Mouse (Mus musculus) limb, embryonic 14.5 days (tissue): ENCODE data around the gene Pdlim4. TPM values are rescaled to one million over a fixed set of nuclear protein-coding genes. Genes with fewer than 3 reads are reported as not detected.
A peak's percentile ranks its signal among the peaks of the same experiment; 100 is the strongest.

Experiments
- ATAC-seq: fragments of 200-750 bp; cut with Nextera tagmentation; 2 replicates; pipeline ENCODE4 v1.8.0; 2017; ENCODE audit warnings: low read depth, moderate number of reproducible peaks, moderate TSS enrichment; ENCODE audit not compliant: low FRiP score
- DNase-seq: peaks from one replicate; pipeline ENCODE4 v3.0.0-alpha.2; 2015; ENCODE audit warnings: low spot score
- H3K27ac ChIP-seq: fragments of 300-500 bp; sonication (generic); replicated peaks from 2 replicates; pipeline ENCODE4 v1.5.1; 2014; ENCODE audit warnings: low read depth, mild to moderate bottlenecking, low read length, moderate library complexity, mixed read lengths
- H3K27me3 ChIP-seq: fragments of 300-500 bp; sonication (generic); 2 replicates; pipeline ENCODE4 v1.6.1; 2014; ENCODE audit warnings: low read length, mixed read lengths; ENCODE audit not compliant: control insufficient read depth, insufficient read depth
- H3K36me3 ChIP-seq: fragments of 300-500 bp; sonication (generic); 2 replicates; pipeline ENCODE4 v1.6.1; 2014; ENCODE audit warnings: mild to moderate bottlenecking, low read length, moderate library complexity, mixed read lengths; ENCODE audit not compliant: control insufficient read depth, insufficient read depth
- H3K4me1 ChIP-seq: fragments of 300-500 bp; sonication (generic); 2 replicates; pipeline ENCODE4 v1.6.1; 2014; ENCODE audit warnings: antibody characterized with exemption, low read length, mixed read lengths; ENCODE audit not compliant: control insufficient read depth, insufficient read depth
- H3K4me2 ChIP-seq: fragments of 300-500 bp; sonication (generic); replicated peaks from 2 replicates; pipeline ENCODE4 v1.6.1; 2014; ENCODE audit warnings: low read depth, mild to moderate bottlenecking, low read length, moderate library complexity; ENCODE audit not compliant: severe bottlenecking
- H3K4me3 ChIP-seq: fragments of 300-500 bp; sonication (generic); replicated peaks from 2 replicates; pipeline ENCODE4 v1.5.1; 2014; ENCODE audit warnings: low read length
- H3K9ac ChIP-seq: fragments of 300-500 bp; sonication (generic); 2 replicates; pipeline ENCODE4 v1.6.1; 2014; ENCODE audit warnings: mild to moderate bottlenecking, low read depth, low read length, moderate library complexity; ENCODE audit not compliant: severe bottlenecking
- H3K9me3 ChIP-seq: fragments of 300-500 bp; sonication (generic); 2 replicates; pipeline ENCODE4 v1.6.1; 2016; ENCODE audit warnings: low read length; ENCODE audit not compliant: control insufficient read depth
- POLR2A ChIP-seq: fragments of 200-500 bp; IDR thresholded peaks from 2 replicates; pipeline ENCODE4 v1.8.0; 2012; ENCODE audit warnings: inconsistent platforms, mild to moderate bottlenecking, moderate library complexity, borderline replicate concordance; ENCODE audit not compliant: insufficient read depth, insufficient read length; ENCODE audit errors: extremely low read depth
- WGBS: fragments of 180-500 bp; shearing (Covaris S2); extraction: QIAGEN DNeasy Blood & Tissue Kit; methylation state at CpG from one replicate; pipeline ENCODE4 v1.1.7; 2014; 5-methylcytosine and 5-hydroxymethylcytosine counted together
- polyA plus RNA-seq, 2 experiments: library from polyadenylated mRNA; depleted of rRNA in 1 of 2; stranded (reverse) in 1 of 2; unstranded in 1 of 2; fragments of >200 nt; fragmentation: Nextera tagmentation in 1 of 2; extraction: Ambion mirVana in 1 of 2; gene quantifications; 2 replicates each; pipeline versions ENCODE4 v1.2.1 to v1.2.3; 2012 to 2014

The Pdlim4 gene
- polyA plus RNA-seq (2012; rRNA removed): 115 and 157 TPM in 2 replicates
- 129 and 141 TPM in 2 replicates for polyA plus RNA-seq (2014; fragmentation: Nextera tagmentation; extraction: Ambion mirVana)

GRCm38 (mm10) chr11:54068520-54069371 is at the start of gene Pdlim4:
Pdlim4 (minus strand) TSS chr11:54069014.
- under 1% methylated on average over 39 of the region's 61 CpGs for WGBS
- Histone ChIP-seq H3K4me1 (peaks cover 41% of the 10 kb centered on the region), H3K27ac (peak within 1 kb of the TSS; percentile 79), H3K4me2 (peak within 1 kb of the TSS; percentile 83), H3K4me3 (peak within 1 kb of the TSS; percentile 78), H3K9me3 (no peaks in the 10 kb centered on the region), H3K9ac (peak within 1 kb of the TSS; percentile 78), H3K27me3 (no peaks in the 10 kb centered on the region), H3K36me3 (peaks cover 13% of the 10 kb centered on the region; the same call in 1 of the 2 replicates)
- TF ChIP-seq POLR2A: no peak
- DNase-seq (peak; percentile 71), ATAC-seq (peak; percentile 81)

GRCm38 (mm10) chr11:54117096-54117495 is 48.3 kb upstream of the Pdlim4 start:
- Histone ChIP-seq H3K9me3 (no peaks in the 10 kb centered on the region), H3K36me3 (peaks cover 45% of the 10 kb centered on the region), H3K9ac (no peak overlapping the region), H3K4me3 (no peak overlapping the region), H3K27me3 (no peaks in the 10 kb centered on the region), H3K4me2 (no peak overlapping the region), H3K4me1 (peaks cover 26% of the 10 kb centered on the region), H3K27ac (no peak overlapping the region)
- WGBS: 86% methylated on average over 10 of the region's 10 CpGs
- no peak for DNase-seq
- no peak for ATAC-seq
- no peak for TF ChIP-seq POLR2A

GRCm38 (mm10) chr11:54116406-54116805 is 47.6 kb upstream of the Pdlim4 start:
- no peak overlapping the region for H3K27ac ChIP-seq
- H3K4me1 ChIP-seq: peaks cover 31% of the 10 kb centered on the region
- peak; percentile 49 for DNase-seq
- no peak overlapping the region for H3K9ac ChIP-seq
- TF ChIP-seq POLR2A: no peak
- H3K9me3 ChIP-seq: no peaks in the 10 kb centered on the region
- WGBS: 80% methylated on average over 4 of the region's 4 CpGs
- peaks cover 45% of the 10 kb centered on the region for H3K36me3 ChIP-seq
- H3K4me3 ChIP-seq: no peak overlapping the region
- no peaks in the 10 kb centered on the region for H3K27me3 ChIP-seq
- no peak for ATAC-seq
- no peak overlapping the region for H3K4me2 ChIP-seq

GRCm38 (mm10) chr11:54115911-54116310 is 47.1 kb upstream of the Pdlim4 start:
- Histone ChIP-seq H3K9ac (no peak overlapping the region), H3K4me1 (peaks cover 31% of the 10 kb centered on the region), H3K4me3 (no peak overlapping the region), H3K9me3 (no peaks in the 10 kb centered on the region), H3K36me3 (peaks cover 48% of the 10 kb centered on the region), H3K27ac (no peak overlapping the region), H3K27me3 (no peaks in the 10 kb centered on the region), H3K4me2 (no peak overlapping the region)
- WGBS: 56% methylated on average over 3 of the region's 3 CpGs
- DNase-seq (no peak), ATAC-seq (no peak)
- no peak for TF ChIP-seq POLR2A

- H3K36me3 ChIP-seq: peaks cover 51% of the 10 kb centered on the region
- no peaks in the 10 kb centered on the region for H3K27me3 ChIP-seq
- H3K4me2 ChIP-seq: no peak overlapping the region
- no peak overlapping the region for H3K27ac ChIP-seq
- peaks cover 31% of the 10 kb centered on the region for H3K4me1 ChIP-seq
- no peaks in the 10 kb centered on the region for H3K9me3 ChIP-seq
- H3K4me3 ChIP-seq: no peak overlapping the region
- no peak for DNase-seq
- ATAC-seq: no peak
- no peak for TF ChIP-seq POLR2A
- no peak overlapping the region for H3K9ac ChIP-seq
- 85% methylated on average over 8 of the region's 8 CpGs for WGBS
These were observed 46.5 kb upstream of the Pdlim4 start for GRCm38 (mm10) chr11:54115301-54115700.
